Mouse (Mus musculus) c-Kit-positive CD71-negative TER-119-negative erythroid progenitor cells, embryonic 14.5 days (primary cell): ENCODE results near the gene Fam186a.
"Not testable (repeated sequence)": the region's sequence is repeated elsewhere in the genome, so short reads cannot be mapped to it uniquely, and the experiment has no call there.

Source experiments
- DNase-seq: peaks from one replicate; pipeline ENCODE4 v3.0.0-alpha.2; 2013; ENCODE audit warnings: low read depth

Gene Fam186a

GRCm38 (mm10) chr15:99934501-99934900 is 32.4 kb downstream of the Fam186a start:
- DNase-seq, result no peak

GRCm38 (mm10) chr15:99931231-99931630 is 35.6 kb downstream of the Fam186a start:
- no peak for DNase-seq

- DNase-seq, result no peak
Measured at GRCm38 (mm10) chr15:99919601-99920158, 47.2 kb downstream of the Fam186a start.

DNA sequence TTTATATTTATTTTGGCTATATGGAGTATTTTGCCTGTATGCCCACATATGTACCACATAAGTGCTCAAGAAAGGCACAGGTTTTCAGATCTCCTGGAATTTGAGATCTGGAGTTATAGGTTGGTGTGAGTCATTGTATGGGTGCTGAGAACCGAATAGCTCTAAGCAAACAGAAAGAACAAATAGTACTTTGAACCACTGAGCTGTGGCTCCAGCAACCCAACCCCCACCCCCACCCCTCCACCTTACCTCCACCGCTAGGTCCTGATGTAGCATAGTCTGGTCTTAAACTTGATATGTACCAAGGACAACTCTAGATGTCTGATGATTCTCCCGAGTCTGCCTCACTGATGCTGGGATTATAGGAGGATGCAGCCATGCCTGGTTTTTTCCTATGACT is 49.6 kb downstream of the Fam186a start:
- no peak for DNase-seq

GRCm38 (mm10) chr15:99914613-99915012 is 52.2 kb downstream of the Fam186a start:
- no peak for DNase-seq

DNA sequence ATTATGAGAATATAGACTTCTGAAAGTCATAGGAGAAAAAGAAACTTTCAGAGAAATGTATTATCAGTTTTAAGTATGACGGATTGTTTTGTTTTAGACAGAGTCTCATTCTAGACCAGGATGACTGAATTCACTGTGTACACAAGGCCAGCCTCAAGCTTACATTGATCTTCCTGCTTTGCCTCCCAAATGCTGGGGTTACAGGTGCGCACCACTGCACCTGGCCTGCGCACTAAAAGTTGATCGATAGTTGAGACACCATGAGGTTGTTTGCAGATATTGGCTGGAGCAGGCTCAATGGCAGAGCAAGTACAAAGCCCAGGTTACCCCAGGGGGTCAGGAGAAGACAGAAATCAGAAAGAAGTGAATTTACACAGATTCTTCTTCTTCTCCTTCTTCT is 55.1 kb downstream of the Fam186a start:
- no peak for DNase-seq

DNA sequence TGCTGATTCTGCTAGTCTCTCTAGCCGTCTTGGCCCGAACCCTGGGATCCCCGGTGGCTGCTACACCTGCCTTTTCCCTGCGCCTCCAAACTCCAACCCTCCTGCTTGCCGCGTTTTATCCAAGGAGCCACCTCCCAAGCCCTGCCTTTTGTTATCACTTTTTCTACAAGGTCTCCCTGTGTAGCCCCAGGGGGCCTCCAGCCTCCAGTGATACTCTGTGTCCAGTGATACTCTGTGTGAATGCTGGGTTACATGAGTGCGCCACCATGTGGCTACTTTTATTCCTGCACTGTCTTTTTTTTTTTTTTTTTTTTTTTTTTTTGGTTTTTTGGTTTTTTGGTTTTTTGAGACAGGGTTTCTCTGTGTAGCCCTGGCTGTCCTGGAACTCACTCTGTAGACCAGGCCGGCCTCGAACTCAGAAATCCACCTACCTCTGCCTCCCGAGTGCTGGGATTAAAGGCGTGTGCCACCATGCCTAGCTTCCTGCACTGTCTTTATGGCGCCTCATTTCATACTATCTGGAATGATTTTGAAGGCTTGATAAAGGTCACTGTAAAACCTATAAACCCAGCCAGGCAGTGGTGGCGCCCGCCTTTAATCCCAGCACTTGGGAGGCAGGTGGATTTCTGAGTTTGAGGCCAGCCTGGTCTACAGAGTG is 57.4 kb downstream of the Fam186a start:
- DNase-seq, result peak; percentile 32

DNA sequence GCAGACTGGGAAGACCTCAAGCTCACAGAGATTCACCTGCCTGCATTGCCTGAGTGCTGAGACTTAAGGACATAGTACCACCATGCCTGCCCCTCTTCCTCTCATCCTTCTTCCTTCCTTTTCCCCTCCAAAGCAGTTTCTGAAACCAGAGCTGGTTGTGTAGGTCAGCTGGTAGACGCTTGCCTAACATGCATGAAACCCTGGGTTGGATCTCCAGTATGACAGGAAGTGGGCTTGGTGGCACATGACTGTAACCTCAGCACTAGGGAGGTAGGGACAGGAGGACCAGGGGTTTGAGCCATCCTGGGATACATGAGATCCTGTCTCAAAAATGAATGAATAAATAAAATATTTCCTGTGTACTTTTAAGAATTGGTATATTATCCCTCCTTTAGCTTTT is 59.3 kb downstream of the Fam186a start:
- no peak for DNase-seq

GRCm38 (mm10) chr15:99907041-99907440 is 59.8 kb downstream of the Fam186a start:
- no peak for DNase-seq

GRCm38 (mm10) chr15:99904841-99905240 is 62.0 kb downstream of the Fam186a start:
- no peak for DNase-seq

DNA sequence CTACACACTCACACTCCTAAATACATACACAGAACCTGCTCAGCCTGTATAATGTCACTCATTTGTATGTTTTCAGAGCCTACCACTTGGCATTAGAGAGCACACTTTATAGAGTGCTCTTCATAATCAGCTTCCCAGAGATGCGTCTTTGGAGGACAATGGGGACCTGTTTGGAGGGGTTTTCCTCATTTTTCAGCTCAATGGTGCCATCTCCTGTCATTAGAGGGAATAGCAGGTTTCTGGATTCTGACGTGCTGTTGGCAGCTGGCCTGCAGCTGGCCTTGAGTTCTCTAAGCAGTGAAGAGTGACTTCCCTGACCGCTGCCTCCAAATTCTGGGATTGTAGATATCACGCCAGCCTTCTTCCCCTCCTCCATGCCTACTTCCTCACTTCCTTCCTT is 62.5 kb downstream of the Fam186a start:
- DNase-seq, result peak; percentile 65

DNA sequence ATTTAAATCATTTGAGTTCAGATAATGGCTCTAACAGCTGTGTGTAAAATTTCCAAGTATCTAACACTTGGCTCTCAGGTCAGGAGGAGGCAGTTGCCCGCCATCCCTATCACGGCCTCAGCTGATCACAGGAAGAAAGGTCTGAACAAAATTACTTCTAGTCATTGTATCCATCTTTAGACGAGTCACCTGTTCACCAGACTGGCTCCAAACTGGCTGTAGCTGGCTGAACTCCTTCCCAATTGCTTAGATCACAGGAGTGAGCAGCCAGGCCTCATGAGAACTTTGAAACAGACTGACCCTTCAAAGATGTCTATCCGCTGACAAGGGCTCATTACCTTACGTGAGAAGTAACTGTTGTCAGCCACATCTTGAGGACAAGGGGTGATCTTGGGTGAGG is 63.6 kb downstream of the Fam186a start:
- DNase-seq, result no peak

- no peak for DNase-seq
Measured at GRCm38 (mm10) chr15:99902786-99903185, 64.1 kb downstream of the Fam186a start.

DNA sequence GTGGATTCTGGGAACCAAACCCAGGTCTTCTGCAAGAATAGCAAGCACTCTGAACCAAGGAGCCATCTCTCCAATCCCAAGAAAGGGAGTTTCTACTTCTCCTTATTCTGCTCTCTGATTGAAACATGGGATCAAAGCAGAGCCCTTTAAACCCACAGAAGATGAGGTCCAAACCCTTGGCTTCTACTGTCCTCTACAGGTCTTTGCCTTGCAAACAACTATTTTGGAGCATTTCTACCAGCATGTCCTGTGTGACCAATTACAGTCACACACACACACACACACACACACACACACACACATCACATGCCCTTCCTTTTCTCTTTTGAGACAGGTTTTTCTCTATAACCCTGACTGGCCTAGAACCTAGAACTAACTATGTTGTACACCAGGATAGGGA is 70.2 kb downstream of the Fam186a start:
- no peak for DNase-seq

GRCm38 (mm10) chr15:99891355-99891754 is 75.5 kb downstream of the Fam186a start:
- DNase-seq, result no peak

GRCm38 (mm10) chr15:99890412-99891236 is 76.2 kb downstream of the Fam186a start:
- DNase-seq, result no peak

DNA sequence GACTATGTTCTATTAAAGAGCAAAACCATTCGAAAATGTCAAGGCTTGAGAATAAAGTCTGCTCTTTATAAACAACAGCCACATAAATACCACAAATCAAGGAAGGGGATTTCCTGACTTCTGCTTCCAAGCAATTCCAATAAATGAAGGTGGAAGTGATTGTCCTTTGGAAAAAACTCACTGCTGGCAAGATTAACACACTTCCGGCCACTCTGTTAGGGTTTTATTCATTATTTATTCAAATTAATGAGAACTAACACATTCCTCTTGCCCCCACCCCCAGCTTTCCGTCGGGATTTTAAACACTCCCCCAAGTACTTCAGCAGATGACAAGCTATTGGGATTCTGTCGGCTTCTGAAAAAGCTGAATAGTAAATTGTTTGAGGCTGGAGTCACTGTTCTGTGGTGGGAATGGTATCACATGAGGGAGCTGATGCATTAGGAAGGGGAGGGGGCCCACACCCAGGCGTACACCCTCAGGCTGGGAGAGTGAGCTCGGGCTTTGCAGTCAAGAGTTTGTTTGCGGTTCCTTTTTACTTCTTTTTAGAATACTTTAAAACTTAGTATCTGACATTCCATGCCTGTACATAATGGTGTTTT is 77.5 kb downstream of the Fam186a start:
- no peak for DNase-seq

DNA sequence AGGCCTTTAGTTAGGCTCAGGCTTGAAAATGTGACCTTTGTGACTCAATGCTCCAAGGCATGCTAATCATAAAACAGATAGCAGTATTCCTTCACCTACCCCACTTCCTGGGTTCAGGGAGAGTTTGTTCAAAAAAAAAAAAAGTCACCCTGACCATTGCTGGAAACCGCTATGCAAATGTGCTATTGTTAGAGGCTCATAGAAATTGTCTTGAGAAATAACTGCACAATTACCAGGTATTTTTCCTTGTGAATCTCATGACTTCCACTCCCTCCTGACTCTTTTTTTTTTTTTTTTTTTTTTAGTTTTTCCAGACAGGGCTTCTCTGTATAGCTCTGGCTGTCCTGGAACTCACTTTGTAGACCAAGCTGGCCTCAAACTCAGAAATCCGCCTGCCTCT is 79.7 kb downstream of the Fam186a start:
- not testable (repeated sequence) for DNase-seq

DNA sequence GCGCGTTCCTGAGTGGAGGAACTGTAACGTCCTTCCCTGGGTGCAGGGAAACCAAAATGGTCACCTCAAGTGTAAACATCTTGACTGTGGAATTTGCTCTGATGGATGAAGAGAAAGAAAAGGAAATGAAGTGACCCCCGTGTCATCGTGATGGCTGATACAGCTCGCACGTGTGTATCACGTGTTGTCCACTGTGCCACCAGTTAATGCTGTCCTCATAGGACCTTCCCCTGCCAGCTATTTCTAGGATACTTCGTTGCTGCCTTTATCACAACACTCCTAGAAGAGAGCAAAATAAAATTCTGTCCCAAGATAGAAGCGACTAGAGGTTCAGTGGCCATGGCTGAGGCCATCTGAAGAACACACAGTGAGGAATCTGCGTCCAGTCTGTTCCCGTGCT is 82.8 kb downstream of the Fam186a start:
- no peak for DNase-seq

GRCm38 (mm10) chr15:99878541-99878940 is 88.3 kb downstream of the Fam186a start:
- no peak for DNase-seq

- peak; percentile 67 for DNase-seq
Measured at GRCm38 (mm10) chr15:99875334-99875869, 91.5 kb downstream of the Fam186a start, which contains the start of gene Lima1. Lima1 (minus strand) TSS chr15:99875456.

GRCm38 (mm10) chr15:99874612-99875333 is 92.1 kb downstream of the Fam186a start:
- DNase-seq, result no peak
